ENCODE assay signal across 16 mouse cellular contexts in genomic region chr9:49527340-49527739, GRCm38 (mm10). TPM values are rescaled to one million over a fixed set of nuclear protein-coding genes. Genes with fewer than 3 reads are reported as not detected.
DNase-seq lines count a peak whose midpoint lies in the region; ATAC-seq and TF ChIP-seq lines count a peak whose summit lies in the region.
"Had no signal": no experiment of that assay in that cellular context is flagged by ENCODE, and none has a peak within 500 bp of the region (broad histone marks: within the 10 kb centered on the region; RNA-seq: fewer than 3 reads in every experiment).

No protein-coding gene starts in this region.

- 61% methylated on average over 8 of the region's 8 CpGs for WGBS in embryonic facial prominence, embryonic 14.5 days
- 65% methylated on average over 8 of the region's 8 CpGs for WGBS in embryonic facial prominence, embryonic 10.5 days
- 59% methylated on average over 8 of the region's 8 CpGs for WGBS in neural tube, embryonic 11.5 days
- WGBS in hindbrain, embryonic 14.5 days, result 41% methylated on average over 8 of the region's 8 CpGs
- WGBS in neural tube, embryonic 13.5 days, result 50% methylated on average over 8 of the region's 8 CpGs
- 52% methylated on average over 8 of the region's 8 CpGs for WGBS in stomach, postnatal 0 days

- H3K27ac ChIP-seq in embryonic facial prominence, embryonic 14.5 days (replicated peaks; ENCODE audit: low read depth, low read length), result no peak overlapping the region
- no peak overlapping the region for H3K27ac ChIP-seq in embryonic facial prominence, embryonic 10.5 days (replicated peaks)
- H3K27ac ChIP-seq in neural tube, embryonic 11.5 days (ENCODE audit: low read depth, low read length), result 0 out of 2 replicates have a peak overlapping the region, but pooled peaks have one; percentile 39
- peak overlapping the region; percentile 47 for H3K27ac ChIP-seq in hindbrain, embryonic 14.5 days
- H3K27ac ChIP-seq in neural tube, embryonic 13.5 days (replicated peaks), result peak overlapping the region; percentile 78
- no peak overlapping the region for H3K27ac ChIP-seq in stomach, postnatal 0 days (replicated peaks)
- H3K27ac ChIP-seq: gastrocnemius, adult 2 months; kidney, embryonic 15.5 days; lung, embryonic 15.5 days had no signal

- no peak for TF ChIP-seq CTCF in stomach, postnatal 0 days (IDR thresholded peaks at IDR 0.05; ENCODE audit: low read depth)

- H3K36me3 ChIP-seq in embryonic facial prominence, embryonic 14.5 days (ENCODE audit: control insufficient read depth, insufficient read depth, low read length), result no peaks in the 10 kb centered on the region; the same call in 1 of the 2 replicates
- no peaks in the 10 kb centered on the region for H3K36me3 ChIP-seq in embryonic facial prominence, embryonic 10.5 days (replicated peaks)
- no peaks in the 10 kb centered on the region for H3K36me3 ChIP-seq in neural tube, embryonic 11.5 days (ENCODE audit: control insufficient read depth, insufficient read depth, low read length)
- H3K36me3 ChIP-seq in hindbrain, embryonic 14.5 days (replicated peaks; ENCODE audit: control insufficient read depth, insufficient read depth), result peaks cover 58% of the 10 kb centered on the region
- peaks cover 39% of the 10 kb centered on the region for H3K36me3 ChIP-seq in neural tube, embryonic 13.5 days
- H3K36me3 ChIP-seq in stomach, postnatal 0 days (ENCODE audit: control insufficient read depth, insufficient read depth, low read length), result no peaks in the 10 kb centered on the region
- H3K36me3 ChIP-seq: lung, embryonic 15.5 days had no signal

- no peak overlapping the region for H3K4me2 ChIP-seq in embryonic facial prominence, embryonic 14.5 days (ENCODE audit: low read depth, low read length)
- H3K4me2 ChIP-seq in neural tube, embryonic 11.5 days (ENCODE audit: low read depth), result no peak overlapping the region
- H3K4me2 ChIP-seq in hindbrain, embryonic 14.5 days (replicated peaks), result no peak overlapping the region
- no peak overlapping the region for H3K4me2 ChIP-seq in neural tube, embryonic 13.5 days
- H3K4me2 ChIP-seq in stomach, postnatal 0 days (replicated peaks; ENCODE audit: low read depth), result no peak overlapping the region
- H3K4me2 ChIP-seq: kidney, embryonic 15.5 days; lung, embryonic 15.5 days had no signal

- peak; percentile 64 for DNase-seq in embryonic facial prominence, embryonic 14.5 days (ENCODE audit: low spot score)
- DNase-seq in embryonic facial prominence, embryonic 10.5 days (ENCODE audit: low spot score), result no peak
- no peak for DNase-seq in neural tube, embryonic 11.5 days (ENCODE audit: low spot score)
- no peak for DNase-seq in neural tube, embryonic 10.5 days (ENCODE audit: extremely low spot score, low spot score)
- DNase-seq in hindbrain, embryonic 14.5 days (ENCODE audit: low spot score), result no peak
- no peak for DNase-seq in stomach, postnatal 0 days (ENCODE audit: low spot score)
- no peak for DNase-seq in adrenal gland, postnatal 10 days
- DNase-seq: cerebellum, adult 18-20 months; gastrocnemius, adult 2 months; liver; thymus, postnatal 14 days had no signal

- no peak overlapping the region for H3K4me3 ChIP-seq in embryonic facial prominence, embryonic 14.5 days (ENCODE audit: low read depth, low read length)
- H3K4me3 ChIP-seq in embryonic facial prominence, embryonic 10.5 days, result no peak overlapping the region
- no peak overlapping the region for H3K4me3 ChIP-seq in neural tube, embryonic 11.5 days (ENCODE audit: low read depth, low read length)
- no peak overlapping the region for H3K4me3 ChIP-seq in hindbrain, embryonic 14.5 days (replicated peaks; ENCODE audit: low read length)
- no peak overlapping the region for H3K4me3 ChIP-seq in neural tube, embryonic 13.5 days
- no peak overlapping the region for H3K4me3 ChIP-seq in stomach, postnatal 0 days (ENCODE audit: low read depth, low read length)
- H3K4me3 ChIP-seq: gastrocnemius, adult 2 months; kidney, embryonic 15.5 days; lung, embryonic 15.5 days; megakaryocyte, embryonic 14.5 days had no signal

- no peaks in the 10 kb centered on the region for H3K9me3 ChIP-seq in embryonic facial prominence, embryonic 14.5 days (ENCODE audit: control insufficient read depth, low read length)
- H3K9me3 ChIP-seq in embryonic facial prominence, embryonic 10.5 days, result no peaks in the 10 kb centered on the region
- no peaks in the 10 kb centered on the region for H3K9me3 ChIP-seq in neural tube, embryonic 11.5 days (ENCODE audit: control insufficient read depth, low read length)
- no peaks in the 10 kb centered on the region for H3K9me3 ChIP-seq in hindbrain, embryonic 14.5 days (ENCODE audit: control insufficient read depth, low read length)
- no peaks in the 10 kb centered on the region for H3K9me3 ChIP-seq in neural tube, embryonic 13.5 days
- H3K9me3 ChIP-seq in stomach, postnatal 0 days (ENCODE audit: control insufficient read depth, low read length), result no peaks in the 10 kb centered on the region
- H3K9me3 ChIP-seq: kidney, embryonic 15.5 days; lung, embryonic 15.5 days; megakaryocyte, embryonic 14.5 days had no signal

- ATAC-seq in embryonic facial prominence, embryonic 14.5 days (ENCODE audit: low read depth), result peak; percentile 31; the same call in 1 of the 2 replicates
- no peak for ATAC-seq in neural tube, embryonic 11.5 days (ENCODE audit: insufficient read depth, low FRiP score, low TSS enrichment)
- no peak for ATAC-seq in hindbrain, embryonic 14.5 days (ENCODE audit: low FRiP score)
- ATAC-seq in neural tube, embryonic 13.5 days (ENCODE audit: low read depth), result peak; percentile 13; the same call in 1 of the 2 replicates
- ATAC-seq in stomach, postnatal 0 days (ENCODE audit: low FRiP score, low TSS enrichment), result no peak
- ATAC-seq: Patski had no signal

- no peaks in the 10 kb centered on the region for H3K27me3 ChIP-seq in embryonic facial prominence, embryonic 14.5 days (replicated peaks; ENCODE audit: control insufficient read depth, insufficient read depth, low read length)
- no peaks in the 10 kb centered on the region for H3K27me3 ChIP-seq in embryonic facial prominence, embryonic 10.5 days (replicated peaks; ENCODE audit: low read depth, poor library complexity, severe bottlenecking)
- H3K27me3 ChIP-seq in neural tube, embryonic 11.5 days (ENCODE audit: control insufficient read depth, insufficient read depth, low read length), result no peaks in the 10 kb centered on the region
- H3K27me3 ChIP-seq in hindbrain, embryonic 14.5 days (ENCODE audit: control insufficient read depth, insufficient read depth, low read length), result no peaks in the 10 kb centered on the region
- no peaks in the 10 kb centered on the region for H3K27me3 ChIP-seq in neural tube, embryonic 13.5 days
- H3K27me3 ChIP-seq in stomach, postnatal 0 days (ENCODE audit: control insufficient read depth, insufficient read depth, low read length), result no peaks in the 10 kb centered on the region
- H3K27me3 ChIP-seq: kidney, embryonic 15.5 days; lung, embryonic 15.5 days; megakaryocyte, embryonic 14.5 days; Patski had no signal

- H3K4me1 ChIP-seq in embryonic facial prominence, embryonic 14.5 days (ENCODE audit: control insufficient read depth, insufficient read depth, low read length), result no peaks in the 10 kb centered on the region
- peaks cover 33% of the 10 kb centered on the region for H3K4me1 ChIP-seq in embryonic facial prominence, embryonic 10.5 days
- H3K4me1 ChIP-seq in neural tube, embryonic 11.5 days (ENCODE audit: control insufficient read depth, insufficient read depth, low read length), result no peaks in the 10 kb centered on the region
- H3K4me1 ChIP-seq in hindbrain, embryonic 14.5 days (replicated peaks; ENCODE audit: control insufficient read depth, insufficient read depth, low read length), result peaks cover 14% of the 10 kb centered on the region; the same call in 1 of the 2 replicates
- H3K4me1 ChIP-seq in neural tube, embryonic 13.5 days (replicated peaks), result peaks cover 61% of the 10 kb centered on the region
- H3K4me1 ChIP-seq in stomach, postnatal 0 days (replicated peaks; ENCODE audit: control insufficient read depth, insufficient read depth), result no peaks in the 10 kb centered on the region
- H3K4me1 ChIP-seq: kidney, embryonic 15.5 days; lung, embryonic 15.5 days; megakaryocyte, embryonic 14.5 days had no signal

- H3K9ac ChIP-seq in embryonic facial prominence, embryonic 14.5 days (ENCODE audit: low read depth, low read length), result no peak overlapping the region
- H3K9ac ChIP-seq in neural tube, embryonic 11.5 days (ENCODE audit: low read length), result no peak overlapping the region
- no peak overlapping the region for H3K9ac ChIP-seq in hindbrain, embryonic 14.5 days
- no peak overlapping the region for H3K9ac ChIP-seq in neural tube, embryonic 13.5 days
- no peak overlapping the region for H3K9ac ChIP-seq in stomach, postnatal 0 days (ENCODE audit: low read length)
- H3K9ac ChIP-seq: kidney, embryonic 15.5 days; lung, embryonic 15.5 days had no signal

- TF ChIP-seq EP300 in stomach, postnatal 0 days (optimal IDR thresholded peaks at IDR 0.05), result no peak

RNA-seq across cellular contexts. Expression of gene Ttc12, which starts 41.3 kb away (rescaled TPM):
- polyA plus RNA-seq in embryonic facial prominence, embryonic 14.5 days (2014; fragmentation: Nextera tagmentation; extraction: Ambion mirVana), result 2.0 TPM in 2 replicates
- polyA plus RNA-seq in embryonic facial prominence, embryonic 10.5 days (2016; fragmentation: Nextera tagmentation; extraction: Ambion mirVana), result 1.4 and 1.6 TPM in 2 replicates
- polyA plus RNA-seq in neural tube, embryonic 11.5 days (2014; fragmentation: Nextera tagmentation; extraction: Ambion mirVana), result 1.7 and 2.4 TPM in 2 replicates
- 2.6 and 2.7 TPM in 2 replicates for polyA plus RNA-seq in hindbrain, embryonic 14.5 days (2014; fragmentation: Nextera tagmentation; extraction: Ambion mirVana)
- polyA plus RNA-seq in neural tube, embryonic 13.5 days (2015; fragmentation: Nextera tagmentation; extraction: Ambion mirVana), result 1.5 and 2.1 TPM in 2 replicates
- 0.86 and 1.1 TPM in 2 replicates for polyA plus RNA-seq in stomach, postnatal 0 days (2015; fragmentation: Nextera tagmentation; extraction: Ambion mirVana)
- total RNA-seq in adrenal gland, postnatal 10 days (2021), result 1 to 10 TPM; 6.3 to 6.9 TPM

Comparison
In these comparisons a context has a peak if more than half of its experiments do, and no peak if none do; other contexts are left out.
1. ATAC-seq: peak in embryonic facial prominence, embryonic 14.5 days (single experiment) and neural tube, embryonic 13.5 days (single experiment); none in neural tube, embryonic 11.5 days (single experiment), hindbrain, embryonic 14.5 days (single experiment) and stomach, postnatal 0 days (single experiment).
2. H3K27ac ChIP-seq: peak in neural tube, embryonic 11.5 days (single experiment), hindbrain, embryonic 14.5 days (single experiment) and neural tube, embryonic 13.5 days (single experiment); none in embryonic facial prominence, embryonic 14.5 days (single experiment), embryonic facial prominence, embryonic 10.5 days (single experiment) and stomach, postnatal 0 days (single experiment).